Mouse (Mus musculus): ENCODE measurements around the gene Nup160.

- no peak for TF ChIP-seq CTCF (IDR thresholded peaks at IDR 0.05; ENCODE audit: insufficient read depth, low read length)
- no peak for TF ChIP-seq POLR2A (IDR thresholded peaks at IDR 0.05; ENCODE audit: borderline replicate concordance, extremely low read depth, low read depth, low read length)
Measured at GRCm38 (mm10) chr2:90636853-90637252, 40.2 kb upstream of the Nup160 start.

Measured in lung, adult 2 months (tissue).